Mouse (Mus musculus) liver (tissue): ENCODE data around the gene Ints7.

Experiments
- DNase-seq: peaks from one replicate; pipeline ENCODE4 v3.0.0-alpha.2; 2020; ENCODE audit warnings: mixed read lengths

The Ints7 gene

DNA sequence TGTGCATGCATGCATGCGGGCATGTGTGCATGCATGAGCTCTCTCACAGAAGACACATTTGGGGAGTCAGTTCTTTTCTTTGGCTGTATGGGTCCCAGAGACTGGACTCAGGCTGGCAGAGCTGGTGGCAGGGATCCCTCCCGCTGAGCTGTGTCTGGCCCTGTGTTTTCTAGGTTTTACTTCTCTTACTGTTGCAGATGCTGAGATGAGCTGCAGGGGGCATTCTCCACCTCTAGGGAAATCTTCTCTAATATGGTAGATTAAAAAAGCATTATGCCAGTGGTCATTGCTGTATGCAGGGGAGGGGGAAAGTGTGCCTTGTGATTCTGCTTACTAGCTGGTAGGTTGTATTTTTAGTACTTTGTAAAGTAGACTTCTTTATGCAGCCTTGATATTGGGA lies 10.3 kb downstream of the Ints7 start:
- no peak for DNase-seq

DNA sequence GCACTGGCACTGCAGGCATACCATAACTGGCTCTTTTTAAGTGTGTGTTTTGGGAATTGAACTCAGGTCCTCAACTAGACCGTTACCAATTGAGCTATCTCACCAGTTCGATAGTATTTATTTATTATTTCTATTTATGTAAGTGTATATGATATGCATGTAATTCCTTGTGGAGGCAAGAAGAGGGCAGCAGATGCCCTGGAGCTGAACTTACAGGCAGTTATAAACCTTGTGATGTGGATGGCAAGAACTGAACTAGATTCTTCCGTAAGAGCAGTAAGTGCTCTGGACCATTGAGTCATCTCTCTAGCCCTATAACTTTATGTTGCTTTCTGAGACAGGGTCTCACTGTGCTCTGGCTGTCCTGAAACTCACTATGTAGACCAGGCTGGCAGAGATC lies 11.6 kb downstream of the Ints7 start:
- DNase-seq = no peak

DNA sequence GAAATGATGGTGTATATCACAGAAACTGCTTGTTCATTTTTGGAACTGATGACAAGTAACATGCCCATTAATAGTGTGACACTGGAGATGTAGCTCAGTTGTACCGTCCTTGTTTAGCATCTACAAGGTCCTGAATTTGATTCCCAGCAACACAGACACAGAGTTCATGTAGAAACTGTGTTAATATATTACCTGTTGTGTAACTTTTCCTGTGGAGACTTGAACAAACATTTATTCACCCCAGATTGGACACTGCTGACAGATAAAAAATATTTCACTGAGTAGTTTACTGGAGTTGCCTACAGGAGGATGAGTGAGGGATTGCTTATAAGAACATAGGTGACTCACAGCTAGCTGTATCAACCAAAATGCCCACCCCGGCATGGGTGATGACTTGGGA lies 13.3 kb downstream of the Ints7 start:
- DNase-seq = no peak

DNA sequence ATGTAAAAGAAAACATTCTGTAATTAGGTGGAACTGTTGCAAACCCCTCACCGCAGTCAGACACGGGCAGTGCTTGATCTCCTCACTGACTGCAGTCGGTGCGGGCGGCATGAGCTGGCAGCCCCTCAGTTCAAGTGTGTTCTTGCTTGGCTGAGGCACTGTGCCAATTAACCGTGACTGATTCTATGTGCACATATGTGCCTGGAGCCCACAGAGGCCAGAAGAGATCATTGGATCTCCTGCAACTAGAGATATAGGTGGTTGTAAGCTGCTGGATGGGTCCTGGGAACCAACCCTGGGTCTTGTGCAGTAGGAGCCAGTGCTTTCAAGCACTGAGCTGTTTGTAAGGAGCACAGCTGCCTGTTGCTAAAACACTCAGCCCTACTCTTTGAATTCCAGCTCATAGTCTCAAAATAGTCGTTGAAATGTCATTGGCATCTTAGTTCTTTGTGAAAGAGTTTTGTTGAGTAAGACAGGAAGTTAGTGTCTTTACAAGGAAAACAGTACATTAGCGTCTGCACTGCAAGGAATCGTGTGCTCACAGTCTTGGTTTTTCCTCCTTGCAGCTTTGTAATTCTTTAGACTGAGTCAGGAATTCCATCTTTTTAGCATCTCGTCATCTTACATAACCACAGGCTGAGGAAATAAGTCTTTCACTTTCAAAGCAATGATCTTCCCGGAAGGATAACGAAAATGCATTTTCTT lies 16.7 kb downstream of the Ints7 start:
- DNase-seq = no peak

DNA sequence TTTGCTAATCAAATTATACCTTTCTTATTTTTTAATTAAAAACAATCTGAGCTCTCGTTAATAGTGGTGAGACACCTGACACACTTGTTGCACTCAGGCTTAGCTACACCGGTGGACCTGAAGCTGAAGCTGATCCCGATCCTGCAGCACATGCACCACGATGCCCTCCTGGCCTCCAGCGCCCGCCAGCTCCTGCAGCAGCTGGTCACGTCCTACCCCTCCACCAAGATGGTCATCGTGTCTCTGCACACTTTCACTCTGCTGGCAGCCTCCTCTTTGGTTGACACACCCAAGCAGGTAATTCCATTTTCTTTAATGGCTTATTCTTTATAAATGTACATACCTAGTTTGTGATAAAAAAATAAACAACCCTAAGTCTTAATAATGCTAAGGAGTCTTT lies 20.6 kb downstream of the Ints7 start:
- no peak for DNase-seq

DNA sequence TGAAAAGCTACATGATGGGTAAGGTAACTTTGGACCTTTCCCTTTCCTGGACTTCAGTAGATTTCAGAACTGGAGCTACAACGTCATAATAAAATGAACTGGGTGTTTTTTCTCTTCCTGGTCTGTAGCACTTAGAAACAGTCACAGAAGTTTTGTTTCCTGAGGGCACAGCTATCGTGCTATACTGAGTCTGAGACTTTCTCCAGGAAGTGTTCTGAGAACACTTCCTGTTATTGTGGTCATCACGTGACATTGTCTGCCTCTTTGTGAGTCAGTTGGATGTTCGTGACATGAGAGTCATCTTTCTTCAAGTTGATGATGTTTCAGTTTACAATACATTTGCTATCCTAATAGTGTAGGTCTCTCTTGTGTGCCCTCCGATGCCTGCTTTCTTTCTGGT lies 23.8 kb downstream of the Ints7 start:
- DNase-seq = no peak

DNA sequence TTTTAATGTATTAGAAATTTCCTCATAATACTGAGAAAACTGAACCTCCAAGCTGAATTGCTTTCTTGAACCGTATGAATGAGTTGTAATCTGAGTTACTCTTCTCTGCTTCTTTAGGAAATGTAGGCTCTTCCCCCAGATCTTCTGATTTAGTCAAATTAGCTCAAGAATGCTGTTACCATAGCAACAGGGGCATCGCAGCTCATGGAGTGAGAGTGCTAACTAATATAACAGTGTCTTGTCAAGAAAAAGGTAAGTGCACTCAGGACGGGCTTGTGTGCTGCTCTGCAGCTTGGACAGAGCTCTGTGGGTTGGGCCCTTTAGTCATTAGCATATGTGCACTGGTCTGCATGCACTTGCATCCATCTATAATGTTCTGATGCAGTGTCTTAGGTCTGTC lies 29.3 kb downstream of the Ints7 start:
- no peak for DNase-seq

DNA sequence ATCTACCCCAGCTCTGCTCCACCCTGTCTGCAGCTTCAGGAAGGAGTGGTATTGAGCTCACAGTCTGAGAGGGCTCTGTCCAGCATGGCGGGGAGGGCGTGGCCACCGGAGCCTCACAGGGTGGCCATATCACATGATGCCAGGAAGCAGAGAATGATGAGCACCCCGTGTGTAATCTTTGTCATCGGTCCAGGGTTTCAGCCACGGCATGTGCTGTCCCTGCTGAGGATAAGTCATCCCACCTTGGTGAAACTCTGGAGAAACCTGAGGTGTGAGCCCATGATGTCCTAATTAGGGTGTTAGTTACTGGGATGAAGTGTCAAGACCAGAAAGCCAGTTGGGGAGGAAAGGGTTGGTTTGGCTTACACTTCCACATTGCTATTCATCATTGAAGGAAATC lies 33.6 kb downstream of the Ints7 start:
- DNase-seq = no peak

DNA sequence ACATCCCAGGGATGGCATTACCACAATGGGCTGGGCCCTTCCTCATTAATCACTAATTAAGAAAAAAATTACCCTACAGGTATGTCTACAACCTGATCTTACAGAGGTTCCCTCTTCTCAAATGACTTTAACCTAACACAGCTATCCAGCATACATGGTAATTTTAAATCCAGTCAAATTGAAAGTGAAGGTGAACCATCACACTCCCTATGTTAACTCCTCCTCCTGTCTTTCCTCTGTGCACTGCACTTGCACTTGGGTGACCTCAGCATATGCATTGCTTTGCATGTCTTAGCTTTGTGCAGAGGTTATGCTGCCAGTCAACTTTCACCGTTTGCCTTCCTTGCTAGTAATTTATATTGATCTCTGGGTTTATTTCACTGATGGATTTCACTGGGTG lies 34.1 kb downstream of the Ints7 start:
- no peak for DNase-seq

DNA sequence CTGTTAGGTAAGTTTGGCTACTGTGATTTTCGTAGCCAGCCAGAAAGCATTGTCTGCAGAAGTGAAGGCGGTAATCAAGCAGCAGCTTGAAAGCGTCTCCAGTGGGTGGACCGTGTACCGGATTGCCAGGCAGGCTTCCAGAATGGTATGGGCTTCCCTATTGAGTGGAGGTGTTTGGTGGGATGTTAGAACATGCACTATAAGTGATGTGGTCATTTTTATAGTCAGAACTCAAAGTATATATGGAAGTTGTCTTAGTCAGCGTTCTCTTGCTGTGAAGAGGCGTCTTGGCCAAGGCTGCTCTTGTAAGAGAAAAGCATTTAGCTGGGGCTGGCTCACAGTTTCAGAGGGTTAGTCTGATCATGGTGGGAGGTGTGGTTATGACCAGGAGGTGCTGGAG lies 34.9 kb downstream of the Ints7 start:
- DNase-seq = no peak

DNA sequence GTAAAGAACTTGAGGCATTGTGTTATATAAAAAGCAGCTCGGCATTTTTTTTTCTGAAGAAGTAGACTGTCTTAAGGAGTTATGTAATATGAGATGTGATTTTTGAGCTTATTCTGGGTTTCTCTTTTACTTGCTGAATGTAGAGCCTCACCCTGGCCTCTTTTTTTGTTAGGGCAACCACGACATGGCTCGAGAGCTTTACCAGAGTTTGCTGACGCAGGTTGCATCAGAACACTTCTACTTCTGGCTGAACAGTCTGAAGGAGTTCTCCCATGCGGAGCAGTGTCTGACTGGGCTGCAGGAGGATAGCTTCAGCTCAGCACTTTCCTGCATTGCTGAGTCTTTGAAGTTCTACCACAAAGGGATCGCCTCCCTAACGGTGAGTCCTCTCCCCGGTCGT lies 36.2 kb downstream of the Ints7 start:
- DNase-seq = no peak

DNA sequence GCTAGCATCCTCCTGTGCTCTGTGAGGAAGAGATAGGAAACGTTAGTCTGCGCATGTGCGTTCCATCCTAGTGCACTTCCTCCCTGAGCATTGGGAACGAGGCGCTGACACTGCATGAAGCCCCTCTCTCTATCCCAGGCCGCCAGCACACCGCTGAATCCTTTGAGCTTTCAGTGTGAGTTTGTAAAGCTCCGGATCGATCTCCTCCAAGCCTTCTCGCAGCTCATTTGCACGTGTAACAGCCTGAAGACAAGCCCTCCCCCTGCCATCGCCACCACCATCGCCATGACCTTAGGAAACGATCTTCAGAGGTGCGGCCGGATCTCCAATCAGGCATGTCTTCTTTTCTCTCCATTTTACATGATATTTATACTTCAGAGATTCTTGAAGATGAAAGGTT lies 37.4 kb downstream of the Ints7 start:
- no peak for DNase-seq

DNA sequence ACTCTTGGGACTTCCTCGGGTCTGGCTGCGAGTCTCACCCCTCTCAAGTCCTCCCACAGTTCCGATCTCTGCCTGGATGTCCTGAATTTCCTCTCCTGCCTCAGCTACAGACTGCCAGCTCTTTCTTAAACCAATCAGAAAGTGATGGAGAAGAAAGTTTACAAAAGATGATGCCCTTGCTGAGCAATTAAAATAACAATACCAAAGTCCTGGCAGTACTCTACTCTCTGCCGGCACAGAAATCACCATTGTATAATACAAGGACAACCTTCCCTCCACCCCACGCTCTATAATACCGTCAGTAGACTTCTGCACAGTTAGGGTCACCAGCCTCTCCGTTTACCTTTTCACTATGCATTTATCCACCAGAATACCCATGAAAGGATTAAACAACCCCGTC lies 40.8 kb downstream of the Ints7 start:
- no peak for DNase-seq

DNA sequence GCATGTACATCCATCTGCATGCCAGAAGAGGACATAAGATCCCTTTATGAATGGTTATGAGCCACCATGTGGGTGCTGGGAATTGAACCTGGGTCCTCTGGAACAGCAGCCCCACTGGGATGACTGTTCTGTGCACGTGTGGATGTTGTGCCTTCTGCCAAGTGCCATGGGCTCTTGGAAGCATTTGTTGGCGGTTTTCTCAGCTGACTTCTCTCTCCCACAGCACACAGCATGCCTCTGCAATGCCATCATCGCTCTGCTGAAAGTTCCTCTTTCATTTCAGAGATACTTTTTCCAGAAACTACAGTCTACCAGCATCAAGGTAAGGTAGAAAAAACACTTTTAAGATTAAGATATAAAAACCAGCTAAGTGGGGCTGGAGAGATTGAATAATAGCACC lies 42.2 kb downstream of the Ints7 start:
- no peak for DNase-seq

DNA sequence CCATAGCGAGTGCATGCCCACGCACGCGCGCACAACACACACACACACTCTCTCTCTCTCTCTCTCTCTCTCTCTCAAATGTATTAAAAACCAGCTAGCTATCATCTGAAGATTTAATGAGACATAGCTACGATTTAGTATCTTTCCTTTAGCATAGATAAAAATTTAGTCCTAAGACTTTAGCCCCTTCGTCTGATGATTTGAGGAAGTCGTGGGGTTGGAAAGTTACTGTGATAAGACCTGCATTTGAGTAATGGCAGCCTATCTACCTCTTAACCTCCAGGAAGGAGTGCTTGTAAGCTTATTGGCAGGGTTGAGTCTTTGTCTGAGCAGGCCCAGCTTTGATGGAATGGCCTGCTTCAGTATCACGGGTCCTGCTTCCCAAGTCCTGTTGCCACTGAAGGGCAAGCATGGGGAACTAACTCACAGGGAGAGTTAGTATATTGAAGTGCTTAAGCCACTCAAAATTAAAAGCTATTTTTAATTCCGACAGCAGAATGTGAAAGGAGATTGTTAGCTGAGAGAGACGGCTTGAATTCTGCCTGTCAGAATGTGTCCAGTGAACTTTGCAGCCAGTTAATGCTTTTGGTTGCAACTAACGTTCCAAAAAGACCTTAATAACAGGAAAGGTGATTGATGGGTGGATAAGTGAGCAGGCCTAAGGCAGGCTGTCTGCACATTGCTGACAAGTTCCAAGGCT lies 42.8 kb downstream of the Ints7 start:
- DNase-seq = no peak

DNA sequence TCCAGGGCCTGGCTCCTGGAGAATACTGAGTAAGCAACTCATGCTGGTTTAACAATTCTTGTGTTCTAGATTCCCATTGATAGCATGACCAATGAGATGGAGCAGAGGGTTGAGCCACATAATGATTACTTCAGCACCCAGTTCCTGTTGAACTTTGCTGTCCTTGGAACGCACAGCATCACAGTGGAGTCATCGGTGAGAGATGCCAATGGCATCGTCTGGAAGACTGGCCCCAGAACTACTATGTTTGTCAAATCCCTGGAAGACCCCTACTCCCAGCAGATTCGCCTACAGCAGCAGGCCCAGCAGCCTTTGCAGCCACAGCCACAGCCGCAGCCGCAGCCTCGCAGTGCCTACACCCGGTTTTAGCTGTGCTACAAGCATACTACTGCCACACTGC lies 45.7 kb downstream of the Ints7 start:
- no peak for DNase-seq

DNA sequence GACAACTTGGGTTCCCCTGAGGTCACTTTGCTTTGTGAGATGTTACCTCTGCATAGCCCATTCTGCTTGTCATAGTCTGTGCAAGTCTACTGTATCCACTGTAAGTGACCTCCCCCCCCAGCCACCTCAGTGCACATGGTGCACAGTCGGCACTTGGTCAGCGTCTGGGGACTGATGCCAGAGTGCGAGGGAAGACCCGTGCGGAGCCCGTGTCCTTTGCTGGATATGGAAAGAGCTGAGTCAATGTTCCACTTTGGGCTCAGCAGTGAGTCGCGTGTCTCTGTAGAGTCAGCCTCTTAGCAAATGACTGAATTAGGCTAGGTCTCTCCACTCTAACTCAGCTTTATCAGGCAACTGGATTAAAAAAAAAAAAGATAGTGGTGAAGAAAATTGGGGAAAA lies 47.4 kb downstream of the Ints7 start:
- no peak for DNase-seq

DNA sequence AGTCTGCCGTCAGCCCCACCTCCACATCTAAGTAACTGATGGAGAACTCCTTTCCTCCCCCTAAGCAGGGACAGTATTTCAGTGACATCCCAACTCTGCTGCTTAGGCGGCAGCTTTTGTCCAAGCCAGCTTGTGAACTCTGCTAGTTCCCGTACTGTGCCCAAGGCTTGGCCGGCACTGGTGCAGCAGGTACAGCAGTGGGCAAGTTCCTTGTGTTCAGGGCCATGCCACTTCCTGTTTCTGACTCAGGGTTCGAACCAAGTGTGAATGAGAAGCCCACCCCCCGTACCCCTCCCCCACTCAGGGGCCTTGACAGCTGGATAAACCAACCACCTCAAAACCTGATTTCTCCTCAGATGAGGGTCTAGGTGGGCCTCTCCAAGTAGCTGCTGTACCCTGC lies 49.1 kb downstream of the Ints7 start:
- DNase-seq = no peak

DNA sequence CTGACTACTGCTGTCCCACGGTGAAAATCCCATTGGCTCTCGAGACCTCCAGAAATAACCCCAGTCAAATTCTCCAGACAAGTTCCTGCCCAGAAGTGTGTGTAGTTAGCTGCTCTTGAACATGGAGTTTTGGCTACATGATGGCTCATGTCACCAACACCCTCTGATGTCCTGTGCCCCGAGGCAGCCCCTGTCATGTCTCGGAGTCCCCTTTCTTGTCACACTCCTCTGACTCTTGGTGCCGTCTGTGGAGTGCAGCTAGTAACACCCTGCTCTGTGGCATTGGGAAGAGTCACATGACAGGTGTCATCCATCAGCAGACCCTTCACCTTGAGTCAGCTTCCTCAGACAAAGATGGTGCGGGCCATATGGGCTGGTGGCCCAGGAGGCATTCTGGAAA lies 49.6 kb downstream of the Ints7 start:
- no peak for DNase-seq

DNA sequence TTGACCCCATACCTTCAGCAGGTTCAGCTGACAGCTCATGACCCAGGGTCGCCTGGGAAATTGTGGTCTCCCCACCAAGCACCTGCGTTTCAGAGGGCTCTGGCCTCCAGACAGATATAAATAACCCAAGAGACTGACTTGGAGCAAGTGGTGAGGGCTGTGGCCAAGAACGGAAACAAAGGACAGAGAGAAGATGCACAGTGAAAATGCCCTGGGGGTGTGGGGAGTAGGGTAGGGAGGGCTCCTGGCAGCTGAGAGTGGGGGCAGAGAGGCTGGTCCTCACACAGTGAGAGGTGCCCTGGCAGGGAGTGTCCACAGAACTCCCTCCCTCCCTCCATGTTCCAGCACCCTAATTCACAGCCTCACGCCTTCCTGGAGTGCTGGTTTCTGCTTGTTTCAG lies 50.2 kb downstream of the Ints7 start:
- no peak for DNase-seq

DNA sequence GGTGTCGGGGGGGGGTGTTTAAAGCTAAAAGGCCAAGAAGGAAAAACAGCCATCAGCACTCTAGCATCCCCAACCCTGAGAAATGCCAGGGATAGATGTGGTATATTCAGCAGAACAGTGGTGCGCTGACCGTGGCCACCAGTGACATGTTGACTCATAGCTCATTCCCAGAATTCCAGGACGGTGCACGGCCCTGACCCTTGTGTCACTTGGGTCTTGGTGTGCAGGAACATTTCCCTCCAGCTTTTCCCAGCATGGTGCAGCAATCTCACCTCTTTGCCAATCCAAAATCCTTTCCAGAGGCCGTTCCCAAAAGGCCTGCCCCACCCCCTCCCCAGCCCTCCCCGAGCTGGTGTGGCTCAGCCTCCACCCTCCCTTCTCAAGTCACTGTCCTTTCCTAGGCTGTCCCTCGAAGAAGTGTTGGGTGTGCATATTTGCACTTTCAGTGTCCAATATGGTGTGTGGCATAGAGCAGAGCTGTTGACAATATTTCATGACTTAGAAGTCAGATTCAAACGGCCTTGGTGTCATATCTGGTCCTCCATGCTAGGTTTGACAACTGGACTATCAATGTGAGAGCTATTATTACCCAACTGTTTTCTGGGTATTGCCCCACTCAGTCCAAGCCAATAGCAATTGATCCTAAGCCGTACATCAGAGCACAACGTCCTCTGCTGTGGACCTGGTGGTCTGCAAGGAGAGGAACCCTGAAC lies 53.2 kb downstream of the Ints7 start:
- no peak for DNase-seq

DNA sequence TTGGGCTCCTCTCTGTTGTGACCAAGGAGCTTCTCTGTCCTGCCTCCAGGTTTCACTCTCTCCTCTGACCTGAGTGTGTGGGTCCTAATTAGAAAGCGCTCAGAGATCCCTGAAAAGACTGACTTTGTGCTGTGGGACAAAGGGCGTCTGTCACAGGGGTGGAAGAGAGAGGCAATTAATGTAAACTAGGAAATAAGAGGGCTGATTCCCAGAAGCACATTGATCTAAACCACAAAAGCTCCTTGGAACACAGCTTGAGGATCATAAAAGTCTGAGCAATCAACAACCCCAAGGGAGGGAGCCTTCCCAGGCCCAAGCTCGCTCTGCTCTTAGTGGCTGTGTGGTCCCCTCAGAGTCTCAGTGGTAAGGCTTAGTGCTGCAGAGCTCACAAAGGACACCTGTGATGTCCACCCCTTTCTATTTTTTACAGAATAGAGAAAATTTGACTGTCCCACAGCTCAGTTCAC lies 53.8 kb downstream of the Ints7 start:
- DNase-seq = no peak

DNA sequence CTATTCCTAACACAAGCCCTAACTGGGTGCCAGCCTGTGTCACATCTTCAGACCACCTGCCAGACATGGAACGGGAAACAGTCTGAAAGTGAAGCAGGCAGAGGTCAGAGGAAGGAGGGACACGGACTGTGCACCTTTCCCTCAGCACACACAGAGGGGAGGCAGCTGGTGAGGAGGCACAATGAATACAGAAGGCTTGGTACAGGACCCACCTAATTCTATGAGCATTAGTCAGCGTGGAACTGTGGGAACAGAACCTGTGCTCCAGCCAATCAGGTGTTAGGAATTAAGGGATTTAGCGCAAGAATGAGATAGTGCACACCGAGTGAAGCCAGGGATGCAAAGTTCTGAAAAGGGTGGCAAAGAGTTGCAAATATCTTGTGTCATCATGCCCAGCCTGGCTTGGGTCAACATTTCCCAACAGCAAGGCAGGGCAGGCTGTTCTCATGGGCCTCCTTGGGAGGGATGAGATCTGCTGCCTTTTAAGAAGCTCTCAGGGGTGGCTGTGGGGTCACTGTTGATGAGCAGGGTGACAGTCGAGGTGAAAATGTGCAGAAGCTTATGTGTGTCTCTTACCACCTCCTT lies 57.2 kb downstream of the Ints7 start:
- DNase-seq = no peak

DNA sequence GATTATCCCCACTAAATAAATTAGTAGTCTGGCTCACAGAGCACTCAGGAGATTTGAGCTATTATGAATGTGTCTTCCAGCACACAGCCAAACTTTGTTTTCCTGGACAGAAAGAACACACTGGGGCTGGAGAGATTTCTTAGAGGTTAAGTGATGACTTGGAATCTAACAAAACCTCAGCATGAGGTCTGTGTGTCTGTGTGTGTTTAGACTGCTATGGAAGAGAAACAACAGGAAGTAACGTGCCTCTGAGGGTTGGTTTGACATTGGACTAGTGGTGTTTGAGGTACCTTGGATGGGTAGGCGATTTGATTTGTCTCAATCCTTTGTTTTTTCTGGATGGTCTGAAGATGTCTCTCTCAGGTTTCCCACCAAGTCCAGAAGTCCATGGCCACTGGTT lies 58.7 kb downstream of the Ints7 start:
- no peak for DNase-seq
